Mouse (Mus musculus) stomach, embryonic 16.5 days (tissue): ENCODE results near the gene Gnaz. TPM values are rescaled to one million over a fixed set of nuclear protein-coding genes. Genes with fewer than 3 reads are reported as not detected.

Experiments used
- ATAC-seq: fragments of 200-750 bp; cut with Nextera tagmentation; 2 replicates; pipeline ENCODE4 v1.8.0; 2017; ENCODE audit warnings: moderate number of reproducible peaks, moderate TSS enrichment; ENCODE audit not compliant: insufficient read depth, low FRiP score
- H3K27ac ChIP-seq: fragments of 300-500 bp; sonication (generic); 2 replicates; pipeline ENCODE4 v1.5.1; 2014; ENCODE audit warnings: low read length
- H3K27me3 ChIP-seq: fragments of 300-500 bp; sonication (generic); 2 replicates; pipeline ENCODE4 v1.6.1; 2014; ENCODE audit warnings: low read length, control low read depth, mixed read lengths; ENCODE audit not compliant: control insufficient read depth, insufficient read depth
- H3K36me3 ChIP-seq: fragments of 300-500 bp; sonication (generic); 2 replicates; pipeline ENCODE4 v1.6.1; 2014; ENCODE audit warnings: low read length; ENCODE audit not compliant: control insufficient read depth, insufficient read depth
- H3K4me1 ChIP-seq: fragments of 300-500 bp; sonication (generic); 2 replicates; pipeline ENCODE4 v1.6.1; 2014; ENCODE audit warnings: low read length, control low read depth, mixed read lengths; ENCODE audit not compliant: control insufficient read depth, insufficient read depth
- H3K4me2 ChIP-seq: fragments of 300-500 bp; sonication (generic); 2 replicates; pipeline ENCODE4 v1.6.1; 2014; ENCODE audit warnings: low read depth, low read length, mixed read lengths
- H3K4me3 ChIP-seq: fragments of 300-500 bp; sonication (generic); replicated peaks from 2 replicates; pipeline ENCODE4 v1.5.1; 2014; ENCODE audit warnings: mild to moderate bottlenecking, low read length
- H3K9ac ChIP-seq: fragments of 300-500 bp; sonication (generic); 2 replicates; pipeline ENCODE4 v1.6.1; 2014; ENCODE audit warnings: low read length
- H3K9me3 ChIP-seq: fragments of 300-500 bp; sonication (generic); replicated peaks from 2 replicates; pipeline ENCODE4 v1.6.1; 2016; ENCODE audit warnings: low read length, control low read depth; ENCODE audit not compliant: control insufficient read depth
- WGBS: fragments of 180-500 bp; shearing (Covaris S2); extraction: QIAGEN DNeasy Blood & Tissue Kit; methylation state at CpG from one replicate; pipeline ENCODE4 v1.1.7; 2014; 5-methylcytosine and 5-hydroxymethylcytosine counted together
- polyA plus RNA-seq: library from polyadenylated mRNA; unstranded; fragments of >200 nt; fragmentation: Nextera tagmentation; extraction: Ambion mirVana; gene quantifications from 2 replicates; pipeline ENCODE4 v1.2.1, GENCODE M21; 2015

Gnaz gene
- polyA plus RNA-seq, 1 experiment from 2014 or later = 3.4 TPM

- Histone ChIP-seq H3K4me2 (no peak overlapping the region), H3K9me3 (no peaks in the 10 kb centered on the region), H3K9ac (no peak overlapping the region), H3K27ac (no peak overlapping the region), H3K4me1 (peaks cover 4% of the 10 kb centered on the region; the same call in 1 of the 2 replicates), H3K27me3 (no peaks in the 10 kb centered on the region), H3K36me3 (no peaks in the 10 kb centered on the region), H3K4me3 (no peak overlapping the region)
- 74% methylated on average over 8 of the region's 8 CpGs for WGBS
- no peak for ATAC-seq
These were observed 85.9 kb downstream of the Gnaz start for GRCm38 (mm10) chr10:75052902-75053301.

GRCm38 (mm10) chr10:75053655-75054054, 86.7 kb downstream of the Gnaz start:
- no peak for ATAC-seq
- H3K4me3 ChIP-seq = no peak overlapping the region
- H3K4me2 ChIP-seq = no peak overlapping the region
- no peaks in the 10 kb centered on the region for H3K27me3 ChIP-seq
- no peak overlapping the region for H3K27ac ChIP-seq
- no peaks in the 10 kb centered on the region for H3K36me3 ChIP-seq
- H3K4me1 ChIP-seq = peaks cover 4% of the 10 kb centered on the region; the same call in 1 of the 2 replicates
- WGBS = 54% methylated on average over 4 of the region's 4 CpGs
- H3K9ac ChIP-seq = no peak overlapping the region
- H3K9me3 ChIP-seq = no peaks in the 10 kb centered on the region

- no peak overlapping the region for H3K4me2 ChIP-seq
- H3K27me3 ChIP-seq = no peaks in the 10 kb centered on the region
- H3K36me3 ChIP-seq = no peaks in the 10 kb centered on the region
- no peak overlapping the region for H3K9ac ChIP-seq
- 47% methylated on average over 6 of the region's 6 CpGs for WGBS
- no peak overlapping the region for H3K27ac ChIP-seq
- ATAC-seq = no peak
- H3K9me3 ChIP-seq = no peaks in the 10 kb centered on the region
- no peak overlapping the region for H3K4me3 ChIP-seq
- H3K4me1 ChIP-seq = peaks cover 4% of the 10 kb centered on the region; the same call in 1 of the 2 replicates
These were observed 87.1 kb downstream of the Gnaz start for GRCm38 (mm10) chr10:75054125-75054524.

GRCm38 (mm10) chr10:75055672-75056071, 88.7 kb downstream of the Gnaz start:
- no peak for ATAC-seq

GRCm38 (mm10) chr10:75056255-75056654, 89.3 kb downstream of the Gnaz start:
- WGBS = 22% methylated on average over 4 of the region's 4 CpGs
- no peak for ATAC-seq
- Histone ChIP-seq H3K27me3 (no peaks in the 10 kb centered on the region), H3K36me3 (no peaks in the 10 kb centered on the region), H3K4me2 (no peak overlapping the region), H3K4me1 (peaks cover 13% of the 10 kb centered on the region), H3K27ac (no peak overlapping the region), H3K9me3 (no peaks in the 10 kb centered on the region), H3K4me3 (no peak overlapping the region), H3K9ac (no peak overlapping the region)

More at GRCm38 (mm10) chr10:75055672-75056071, 88.7 kb downstream of the Gnaz start:
- H3K27me3 ChIP-seq = no peaks in the 10 kb centered on the region
- WGBS = 74% methylated on average over 5 of the region's 5 CpGs
- H3K9ac ChIP-seq = no peak overlapping the region
- peaks cover 12% of the 10 kb centered on the region for H3K4me1 ChIP-seq
- H3K9me3 ChIP-seq = no peaks in the 10 kb centered on the region
- H3K4me2 ChIP-seq = no peak overlapping the region
- H3K36me3 ChIP-seq = no peaks in the 10 kb centered on the region
- H3K4me3 ChIP-seq = no peak overlapping the region
- H3K27ac ChIP-seq = no peak overlapping the region

- Histone ChIP-seq H3K27me3 (no peaks in the 10 kb centered on the region), H3K27ac (no peak overlapping the region)
- 54% methylated on average over 8 of the region's 8 CpGs for WGBS
These were observed 91.4 kb downstream of the Gnaz start for GRCm38 (mm10) chr10:75058336-75058735.

GRCm38 (mm10) chr10:75058761-75059395, 91.9 kb downstream of the Gnaz start:
- Histone ChIP-seq H3K9ac (no peak overlapping the region), H3K27ac (no peak overlapping the region), H3K9me3 (no peaks in the 10 kb centered on the region), H3K4me2 (peak overlapping the region; percentile 65; the same call in 1 of the 2 replicates), H3K27me3 (no peaks in the 10 kb centered on the region), H3K4me1 (peaks cover 39% of the 10 kb centered on the region), H3K4me3 (no peak overlapping the region), H3K36me3 (no peaks in the 10 kb centered on the region)
- 41% methylated on average over 9 of the region's 9 CpGs for WGBS
- ATAC-seq = no peak

More at GRCm38 (mm10) chr10:75058336-75058735, 91.4 kb downstream of the Gnaz start:
- Histone ChIP-seq H3K9me3 (no peaks in the 10 kb centered on the region), H3K9ac (no peak overlapping the region), H3K4me1 (peaks cover 34% of the 10 kb centered on the region), H3K4me2 (no peak overlapping the region), H3K4me3 (no peak overlapping the region), H3K36me3 (no peaks in the 10 kb centered on the region)
- no peak for ATAC-seq

- Histone ChIP-seq H3K4me2 (peak overlapping the region; percentile 65), H3K27me3 (no peaks in the 10 kb centered on the region), H3K36me3 (no peaks in the 10 kb centered on the region), H3K9ac (no peak overlapping the region; the same call in 1 of the 2 replicates), H3K4me3 (no peak overlapping the region; the same call in 1 of the 2 replicates), H3K9me3 (no peaks in the 10 kb centered on the region), H3K4me1 (peaks cover 36% of the 10 kb centered on the region), H3K27ac (no peak overlapping the region)
- ATAC-seq = 0 out of 2 replicates have a peak, but pooled peaks have one; percentile 26
- under 1% methylated on average over 11 of the region's 11 CpGs for WGBS
These were observed 92.4 kb downstream of the Gnaz start for GRCm38 (mm10) chr10:75059396-75059795.

GRCm38 (mm10) chr10:75060217-75060842, 93.4 kb downstream of the Gnaz start, which contains the start of gene Bcr:
Gene Bcr, plus strand, starts transcription at chr10:75060592.
- peak; percentile 85 for ATAC-seq
- H3K36me3 ChIP-seq = no peaks in the 10 kb centered on the region
- peak within 1 kb of the TSS; percentile 65 for H3K4me2 ChIP-seq
- peak within 1 kb of the TSS; percentile 14 for H3K27ac ChIP-seq
- peak within 1 kb of the TSS; percentile 93 for H3K9ac ChIP-seq
- H3K9me3 ChIP-seq = no peaks in the 10 kb centered on the region
- peak within 1 kb of the TSS; percentile 86 for H3K4me3 ChIP-seq
- no peaks in the 10 kb centered on the region for H3K27me3 ChIP-seq
- peaks cover 41% of the 10 kb centered on the region for H3K4me1 ChIP-seq
- WGBS = under 1% methylated on average over 64 of the region's 73 CpGs
